Mouse (Mus musculus) heart, adult 2 months (tissue): ENCODE measurements around the gene Klhdc4. TPM values are rescaled to one million over a fixed set of nuclear protein-coding genes. Genes with fewer than 3 reads are reported as not detected.

ENCODE experiments used
- DNase-seq, 2 experiments: peaks; one replicate each; pipeline ENCODE4 v3.0.0; 2021
- H3K27ac ChIP-seq: fragments of 200-600 bp; 2 replicates; pipeline ENCODE4 v1.8.1; 2022
- H3K27me3 ChIP-seq: fragments of 200-500 bp; 2 replicates; pipeline ENCODE4 v1.6.1; 2012; ENCODE audit warnings: mild to moderate bottlenecking, low read length, inconsistent platforms, mixed read lengths; ENCODE audit not compliant: control insufficient read depth, insufficient read depth
- H3K36me3 ChIP-seq: fragments of 200-500 bp; 2 replicates; pipeline ENCODE4 v1.6.1; 2012; ENCODE audit warnings: low read length, inconsistent platforms; ENCODE audit not compliant: control insufficient read depth, insufficient read depth
- H3K4me1 ChIP-seq: fragments of 200-500 bp; 2 replicates; pipeline ENCODE4 v1.6.1; 2011; ENCODE audit warnings: low read length; ENCODE audit not compliant: control insufficient read depth, insufficient read depth
- H3K4me3 ChIP-seq: fragments of 200-600 bp; 2 replicates; pipeline ENCODE4 v1.8.1; 2022
- H3K79me2 ChIP-seq: fragments of 200-500 bp; replicated peaks from 2 replicates; pipeline ENCODE4 v1.6.1; 2012; ENCODE audit warnings: mild to moderate bottlenecking, inconsistent platforms, low read length, moderate library complexity, mixed read lengths; ENCODE audit not compliant: control insufficient read depth, insufficient read depth
- H3K9ac ChIP-seq: fragments of 200-500 bp; 2 replicates; pipeline ENCODE4 v1.6.1; 2012; ENCODE audit warnings: low read depth, mild to moderate bottlenecking, control low read depth, inconsistent platforms, low read length, mixed read lengths
- CTCF ChIP-seq: fragments of 200-600 bp; IDR thresholded peaks from 2 replicates; pipeline ENCODE4 v1.8.1; 2022; ENCODE audit warnings: antibody characterized with exemption, mild to moderate bottlenecking, moderate library complexity
- EP300 ChIP-seq: fragments of 200-500 bp; IDR thresholded peaks from 2 replicates; pipeline ENCODE4 v1.6.1; 2011; ENCODE audit warnings: low read depth, low read length, control low read depth; ENCODE audit not compliant: insufficient read depth
- POLR2A ChIP-seq: fragments of 200-500 bp; IDR thresholded peaks from 2 replicates; pipeline ENCODE4 v1.6.1; 2011; ENCODE audit warnings: mild to moderate bottlenecking, low read depth, low read length, control low read depth; ENCODE audit not compliant: insufficient read depth
- WGBS: fragments of 180-500 bp; shearing (Covaris S2); methylation state at CpG from one replicate; pipeline ENCODE4 v1.1.7; 2018; 5-methylcytosine and 5-hydroxymethylcytosine counted together
- intact Hi-C: fragments of 180-260 bp; cut with DNase I; formaldehyde crosslinking; loops from one replicate; pipeline ENCODE4 v1.15.1; 2025
- polyA plus RNA-seq: library from polyadenylated mRNA; depleted of rRNA; stranded (reverse); fragments of >200 nt; gene quantifications from 2 replicates; pipeline ENCODE4 v1.2.3, GENCODE M21; 2012
- total RNA-seq, 2 experiments: library from RNA; stranded (reverse); gene quantifications; 2 replicates each; pipeline ENCODE4 v1.2.3; 2021

The Klhdc4 gene
- total and polyA plus RNA-seq, 3 experiments: 9.6 to 12.6 (median 11.2) TPM

GRCm38 (mm10) chr8:121821770-121822169 is 7.6 kb downstream of the Klhdc4 start:
- Histone ChIP-seq H3K79me2 (no peaks in the 10 kb centered on the region), H3K27ac (no peak overlapping the region), H3K4me3 (no peak overlapping the region), H3K9ac (no peak overlapping the region), H3K4me1 (no peaks in the 10 kb centered on the region), H3K27me3 (no peaks in the 10 kb centered on the region), H3K36me3 (no peaks in the 10 kb centered on the region)
- DNase-seq: no peak
- intact Hi-C loops: no loop called here
- TF ChIP-seq POLR2A (no peak), EP300 (no peak)
- 79% methylated on average over 9 of the region's 9 CpGs for WGBS

DNA sequence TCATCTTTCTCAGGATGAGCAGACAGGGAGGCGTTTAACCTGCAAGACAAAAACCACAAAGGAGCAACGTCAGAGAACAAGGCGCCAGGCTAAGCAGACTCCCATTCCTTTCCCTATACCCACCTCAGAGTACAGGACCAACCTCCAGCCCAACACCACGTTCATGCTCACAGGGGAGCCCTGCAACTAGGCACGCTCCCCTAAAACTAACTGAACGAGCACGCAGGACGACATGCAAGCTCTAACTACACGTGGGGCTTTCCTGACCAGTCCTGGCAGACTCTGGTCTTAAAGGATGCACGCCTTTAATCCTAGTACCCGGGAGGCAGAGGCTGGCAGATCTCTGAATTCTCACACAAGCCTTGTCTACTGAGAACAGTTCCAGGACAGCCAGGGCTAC is 8.0 kb downstream of the Klhdc4 start:
- 86% methylated on average over 11 of the region's 11 CpGs for WGBS
- Histone ChIP-seq H3K4me3 (no peak overlapping the region), H3K9ac (no peak overlapping the region), H3K36me3 (no peaks in the 10 kb centered on the region), H3K27me3 (no peaks in the 10 kb centered on the region), H3K4me1 (no peaks in the 10 kb centered on the region), H3K79me2 (no peaks in the 10 kb centered on the region), H3K27ac (no peak overlapping the region)
- TF ChIP-seq CTCF (no peak), EP300 (no peak)
- no peak for DNase-seq
- intact Hi-C loops: no loop called here

DNA sequence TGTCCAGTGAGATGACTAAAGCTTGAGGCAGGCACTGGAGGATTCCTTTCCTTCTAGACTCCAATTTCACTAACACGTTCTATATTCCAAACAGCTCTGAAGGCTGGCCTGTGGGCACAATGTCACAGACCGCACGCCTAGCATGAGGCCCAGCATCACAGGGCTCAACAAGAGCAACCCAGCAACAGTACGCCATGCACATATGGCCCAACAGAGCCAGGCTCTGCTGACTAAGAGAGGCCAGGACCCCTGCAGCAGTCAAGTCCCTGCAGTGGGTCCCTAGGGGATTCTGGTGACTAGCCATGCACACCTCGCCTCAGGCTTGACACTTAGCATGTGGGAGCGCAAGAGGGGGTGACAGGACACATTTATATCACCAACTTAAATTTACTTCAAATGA is 8.5 kb downstream of the Klhdc4 start:
- TF ChIP-seq POLR2A: no peak
- TF ChIP-seq EP300: no peak
- TF ChIP-seq CTCF: no peak
- no peak overlapping the region for H3K27ac ChIP-seq
- no peaks in the 10 kb centered on the region for H3K79me2 ChIP-seq
- 89% methylated on average over 6 of the region's 6 CpGs for WGBS
- intact Hi-C loops: no loop called here
- H3K9ac ChIP-seq: no peak overlapping the region
- no peaks in the 10 kb centered on the region for H3K27me3 ChIP-seq
- no peaks in the 10 kb centered on the region for H3K4me1 ChIP-seq
- no peaks in the 10 kb centered on the region for H3K36me3 ChIP-seq
- no peak for DNase-seq
- no peak overlapping the region for H3K4me3 ChIP-seq

DNA sequence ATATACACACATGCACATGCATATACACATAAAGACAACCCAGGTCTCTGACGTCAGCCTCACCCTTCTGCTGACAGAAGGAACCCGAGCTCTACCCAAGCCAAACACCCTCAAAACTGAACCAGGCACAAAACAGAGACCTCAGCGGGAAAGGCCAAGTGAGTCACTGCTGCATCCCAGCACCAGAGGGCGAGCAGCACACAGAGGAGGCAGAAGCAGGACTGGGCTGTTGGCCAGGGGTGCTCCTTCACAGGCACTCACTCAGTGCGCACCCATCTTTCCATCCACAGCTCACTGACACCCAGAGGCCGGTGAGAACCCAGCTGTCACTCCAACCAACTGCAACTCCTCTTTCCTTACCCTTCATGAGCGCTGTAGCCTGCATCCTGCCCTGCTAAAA is 11.1 kb downstream of the Klhdc4 start:
- no peak for DNase-seq
- 82% methylated on average over 7 of the region's 7 CpGs for WGBS
- Histone ChIP-seq H3K27me3 (no peaks in the 10 kb centered on the region), H3K79me2 (no peaks in the 10 kb centered on the region), H3K4me1 (no peaks in the 10 kb centered on the region), H3K9ac (no peak overlapping the region), H3K27ac (no peak overlapping the region), H3K36me3 (no peaks in the 10 kb centered on the region), H3K4me3 (no peak overlapping the region)
- intact Hi-C loops: no loop called here
- TF ChIP-seq POLR2A (no peak), EP300 (no peak), CTCF (no peak)

- Histone ChIP-seq H3K27ac (no peak overlapping the region), H3K27me3 (no peaks in the 10 kb centered on the region), H3K4me3 (no peak overlapping the region), H3K9ac (no peak overlapping the region), H3K36me3 (no peaks in the 10 kb centered on the region), H3K4me1 (no peaks in the 10 kb centered on the region), H3K79me2 (no peaks in the 10 kb centered on the region)
- 67% methylated on average over 12 of the region's 12 CpGs for WGBS
- TF ChIP-seq POLR2A (no peak), CTCF (no peak), EP300 (no peak)
- intact Hi-C loops: no loop called here
- peak in 1 of 2 experiments; percentile 41 for DNase-seq
Measured at GRCm38 (mm10) chr8:121811931-121812570, 17.3 kb downstream of the Klhdc4 start.

GRCm38 (mm10) chr8:121811502-121811901 is 17.9 kb downstream of the Klhdc4 start:
- Histone ChIP-seq H3K4me3 (no peak overlapping the region), H3K27ac (no peak overlapping the region), H3K36me3 (no peaks in the 10 kb centered on the region), H3K27me3 (no peaks in the 10 kb centered on the region), H3K4me1 (no peaks in the 10 kb centered on the region), H3K9ac (no peak overlapping the region), H3K79me2 (no peaks in the 10 kb centered on the region)
- WGBS: 85% methylated on average over 3 of the region's 3 CpGs
- TF ChIP-seq POLR2A (no peak), CTCF (no peak), EP300 (no peak)
- intact Hi-C loops: no loop called here
- no peak for DNase-seq
